Mouse (Mus musculus): ENCODE results near the gene Ephb2. TPM values are rescaled to one million over a fixed set of nuclear protein-coding genes. Genes with fewer than 3 reads are reported as not detected.
A peak's percentile ranks its signal among the peaks of the same experiment; 100 is the strongest.

The Ephb2 gene
- polyA plus RNA-seq, 1 experiment from 2014 or later = 33.7 TPM

GRCm38 (mm10) chr4:136667757-136668156, 168.0 kb downstream of the Ephb2 start:
- no peak overlapping the region for H3K27ac ChIP-seq (ENCODE audit: low read depth, low read length)
- H3K36me3 ChIP-seq (ENCODE audit: control insufficient read depth, insufficient read depth, low read length) = peaks cover 36% of the 10 kb centered on the region
- no peak overlapping the region for H3K4me3 ChIP-seq (ENCODE audit: low read depth, low read length)
- ATAC-seq (ENCODE audit: low FRiP score) (no peak), DNase-seq (ENCODE audit: low spot score, missing footprints) (no peak)
- H3K9ac ChIP-seq (ENCODE audit: low read length) = no peak overlapping the region
- WGBS = 77% methylated on average over 10 of the region's 10 CpGs
- no peaks in the 10 kb centered on the region for H3K4me1 ChIP-seq (ENCODE audit: control insufficient read depth, insufficient read depth, low read length)
- no peaks in the 10 kb centered on the region for H3K27me3 ChIP-seq (ENCODE audit: control insufficient read depth, insufficient read depth, low read length)
- H3K9me3 ChIP-seq (ENCODE audit: control insufficient read depth, low read length) = peaks cover 3% of the 10 kb centered on the region; the same call in 1 of the 2 replicates
- no peak overlapping the region for H3K4me2 ChIP-seq

DNA sequence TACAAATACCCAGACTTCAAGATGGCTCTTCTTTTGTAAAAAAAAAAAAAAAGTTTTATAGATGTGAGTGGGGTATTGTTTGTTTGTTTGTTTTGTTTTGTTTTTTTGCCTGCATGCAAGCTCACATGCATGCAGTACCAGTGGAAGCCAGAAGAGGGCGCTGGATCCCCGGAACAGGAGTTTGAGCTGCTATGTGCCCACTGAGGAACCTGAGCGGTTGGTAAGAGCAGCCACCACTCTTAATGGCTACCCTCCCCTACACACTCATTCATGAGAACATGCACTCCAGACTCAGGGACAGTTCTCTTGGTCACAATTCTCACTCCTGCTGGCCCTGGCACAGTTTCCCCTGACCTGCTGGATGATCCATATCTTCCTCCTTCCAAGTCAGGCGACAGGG, 169.8 kb downstream of the Ephb2 start:
- H3K9ac ChIP-seq (ENCODE audit: low read length) = no peak overlapping the region
- H3K27ac ChIP-seq (ENCODE audit: low read depth, low read length) = no peak overlapping the region
- H3K4me1 ChIP-seq (ENCODE audit: control insufficient read depth, insufficient read depth, low read length) = no peaks in the 10 kb centered on the region
- DNase-seq (ENCODE audit: low spot score, missing footprints) (no peak), ATAC-seq (ENCODE audit: low FRiP score) (no peak)
- H3K4me3 ChIP-seq (ENCODE audit: low read depth, low read length) = no peak overlapping the region
- H3K27me3 ChIP-seq (ENCODE audit: control insufficient read depth, insufficient read depth, low read length) = no peaks in the 10 kb centered on the region
- H3K4me2 ChIP-seq = no peak overlapping the region
- H3K36me3 ChIP-seq (ENCODE audit: control insufficient read depth, insufficient read depth, low read length) = peaks cover 31% of the 10 kb centered on the region
- H3K9me3 ChIP-seq (ENCODE audit: control insufficient read depth, low read length) = peaks cover 3% of the 10 kb centered on the region; the same call in 1 of the 2 replicates
- 75% methylated on average over 4 of the region's 4 CpGs for WGBS

DNA sequence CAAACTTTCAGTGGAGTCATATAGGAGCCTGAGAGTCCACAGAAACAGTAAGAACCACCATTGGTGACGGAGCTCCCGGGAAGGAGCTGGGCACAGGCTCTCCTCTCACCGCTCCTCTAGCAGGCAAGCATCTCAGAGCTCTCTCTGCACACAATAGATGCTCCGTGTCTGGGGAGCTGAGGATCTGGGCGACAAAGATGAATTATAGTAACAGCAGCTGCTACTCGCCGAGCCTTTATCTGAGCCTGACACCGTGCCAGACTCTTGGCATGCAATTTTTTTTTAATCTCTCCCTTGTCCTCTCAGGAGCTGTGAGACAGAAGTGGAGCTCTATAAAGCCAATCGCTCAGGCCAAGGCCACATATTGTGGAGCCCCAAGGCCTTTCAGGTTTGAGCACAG, 170.7 kb downstream of the Ephb2 start:
- Histone ChIP-seq H3K27ac (ENCODE audit: low read depth, low read length) (no peak overlapping the region), H3K9me3 (ENCODE audit: control insufficient read depth, low read length) (peaks cover 3% of the 10 kb centered on the region; the same call in 1 of the 2 replicates), H3K36me3 (ENCODE audit: control insufficient read depth, insufficient read depth, low read length) (peaks cover 35% of the 10 kb centered on the region), H3K4me1 (ENCODE audit: control insufficient read depth, insufficient read depth, low read length) (no peaks in the 10 kb centered on the region), H3K27me3 (ENCODE audit: control insufficient read depth, insufficient read depth, low read length) (no peaks in the 10 kb centered on the region), H3K4me2 (no peak overlapping the region), H3K4me3 (ENCODE audit: low read depth, low read length) (no peak overlapping the region), H3K9ac (ENCODE audit: low read length) (no peak overlapping the region)
- ATAC-seq (ENCODE audit: low FRiP score) (no peak), DNase-seq (ENCODE audit: low spot score, missing footprints) (no peak)
- WGBS = 96% methylated on average over 9 of the region's 9 CpGs

GRCm38 (mm10) chr4:136657914-136658313, 177.9 kb downstream of the Ephb2 start:
- Histone ChIP-seq H3K27me3 (ENCODE audit: control insufficient read depth, insufficient read depth, low read length) (no peaks in the 10 kb centered on the region), H3K36me3 (ENCODE audit: control insufficient read depth, insufficient read depth, low read length) (peaks cover 51% of the 10 kb centered on the region), H3K4me1 (ENCODE audit: control insufficient read depth, insufficient read depth, low read length) (peaks cover 2% of the 10 kb centered on the region), H3K9ac (ENCODE audit: low read length) (no peak overlapping the region), H3K4me3 (ENCODE audit: low read depth, low read length) (no peak overlapping the region), H3K4me2 (no peak overlapping the region), H3K27ac (ENCODE audit: low read depth, low read length) (no peak overlapping the region), H3K9me3 (ENCODE audit: control insufficient read depth, low read length) (no peaks in the 10 kb centered on the region)
- ATAC-seq (ENCODE audit: low FRiP score) (no peak), DNase-seq (ENCODE audit: low spot score, missing footprints) (no peak)
- 87% methylated on average over 3 of the region's 3 CpGs for WGBS

DNA sequence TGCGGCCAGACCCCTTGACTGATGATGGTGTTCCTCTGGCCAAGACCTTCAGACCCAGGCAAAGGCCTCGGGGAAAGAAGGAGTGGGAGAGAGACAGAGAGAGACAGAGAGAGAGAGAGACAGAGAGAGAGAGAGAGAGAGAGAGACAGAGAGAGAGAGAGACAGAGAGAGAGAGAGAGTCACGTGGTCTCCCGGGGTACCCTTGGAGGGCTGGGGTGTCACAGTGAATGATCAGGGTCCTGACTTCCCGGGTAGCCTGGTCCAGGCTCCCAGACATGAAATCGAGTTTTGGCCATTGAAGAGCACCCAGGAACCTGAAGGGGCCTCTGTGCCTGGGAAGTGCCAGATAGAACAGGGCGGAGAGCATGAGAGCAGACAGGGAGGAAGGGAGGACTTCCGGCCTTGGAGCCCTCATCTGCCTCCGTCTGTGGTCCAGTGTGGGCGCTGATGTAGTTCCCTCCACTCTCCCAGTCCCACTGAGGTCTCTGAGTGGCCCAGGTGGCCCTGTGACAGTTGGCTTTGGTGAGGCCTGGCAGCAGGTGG, 182.0 kb downstream of the Ephb2 start:
- ATAC-seq (ENCODE audit: low FRiP score) (no peak), DNase-seq (ENCODE audit: low spot score, missing footprints) (no peak)

DNA sequence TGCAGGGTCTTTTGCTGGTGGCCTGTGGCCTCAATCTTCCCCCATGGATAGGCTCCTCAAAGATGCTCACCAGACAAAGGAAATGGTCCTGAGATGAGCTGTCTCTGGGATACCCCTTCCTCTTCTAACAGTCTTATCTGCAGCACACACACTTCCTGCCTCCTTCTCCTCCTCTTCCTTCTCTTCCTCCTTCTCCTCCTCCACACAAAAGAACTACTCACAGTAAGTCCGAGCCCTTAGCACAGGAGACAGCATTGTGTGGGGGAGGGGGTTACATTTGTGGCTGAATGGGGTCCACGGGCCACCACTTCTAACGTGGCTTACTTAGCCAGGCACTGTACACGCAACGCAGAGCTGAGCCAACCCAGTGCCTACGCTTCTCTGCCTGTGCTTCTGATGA, 182.8 kb downstream of the Ephb2 start:
- Histone ChIP-seq H3K9ac (ENCODE audit: low read length) (no peak overlapping the region), H3K4me2 (no peak overlapping the region), H3K27ac (ENCODE audit: low read depth, low read length) (peak overlapping the region; percentile 41; the same call in 1 of the 2 replicates), H3K4me3 (ENCODE audit: low read depth, low read length) (no peak overlapping the region), H3K36me3 (ENCODE audit: control insufficient read depth, insufficient read depth, low read length) (peaks cover 25% of the 10 kb centered on the region), H3K27me3 (ENCODE audit: control insufficient read depth, insufficient read depth, low read length) (no peaks in the 10 kb centered on the region), H3K4me1 (ENCODE audit: control insufficient read depth, insufficient read depth, low read length) (peaks cover 15% of the 10 kb centered on the region), H3K9me3 (ENCODE audit: control insufficient read depth, low read length) (no peaks in the 10 kb centered on the region)
- no peak for DNase-seq (ENCODE audit: low spot score, missing footprints)
- 81% methylated on average over 6 of the region's 6 CpGs for WGBS
- no peak for ATAC-seq (ENCODE audit: low FRiP score)

More for the DNA sequence above, 182.0 kb downstream of the Ephb2 start:
- H3K27me3 ChIP-seq (ENCODE audit: control insufficient read depth, insufficient read depth, low read length) = no peaks in the 10 kb centered on the region
- H3K9ac ChIP-seq (ENCODE audit: low read length) = no peak overlapping the region
- 91% methylated on average over 10 of the region's 10 CpGs for WGBS
- H3K27ac ChIP-seq (ENCODE audit: low read depth, low read length) = no peak overlapping the region
- no peak overlapping the region for H3K4me2 ChIP-seq
- H3K4me3 ChIP-seq (ENCODE audit: low read depth, low read length) = no peak overlapping the region
- H3K36me3 ChIP-seq (ENCODE audit: control insufficient read depth, insufficient read depth, low read length) = peaks cover 30% of the 10 kb centered on the region
- H3K9me3 ChIP-seq (ENCODE audit: control insufficient read depth, low read length) = no peaks in the 10 kb centered on the region
- H3K4me1 ChIP-seq (ENCODE audit: control insufficient read depth, insufficient read depth, low read length) = peaks cover 15% of the 10 kb centered on the region

- no peak overlapping the region for H3K4me2 ChIP-seq
- H3K9ac ChIP-seq (ENCODE audit: low read length) = no peak overlapping the region
- H3K9me3 ChIP-seq (ENCODE audit: control insufficient read depth, low read length) = no peaks in the 10 kb centered on the region
- no peak overlapping the region for H3K4me3 ChIP-seq (ENCODE audit: low read depth, low read length)
- DNase-seq (ENCODE audit: low spot score, missing footprints) = no peak
- WGBS = 82% methylated on average over 11 of the region's 11 CpGs
- peak overlapping the region; percentile 41; the same call in 1 of the 2 replicates for H3K27ac ChIP-seq (ENCODE audit: low read depth, low read length)
- H3K4me1 ChIP-seq (ENCODE audit: control insufficient read depth, insufficient read depth, low read length) = peaks cover 15% of the 10 kb centered on the region
- peaks cover 22% of the 10 kb centered on the region for H3K36me3 ChIP-seq (ENCODE audit: control insufficient read depth, insufficient read depth, low read length)
- ATAC-seq (ENCODE audit: low FRiP score) = no peak
- no peaks in the 10 kb centered on the region for H3K27me3 ChIP-seq (ENCODE audit: control insufficient read depth, insufficient read depth, low read length)
Measured at GRCm38 (mm10) chr4:136652528-136652910, 183.3 kb downstream of the Ephb2 start.

- H3K4me1 ChIP-seq (ENCODE audit: control insufficient read depth, insufficient read depth, low read length) = peaks cover 15% of the 10 kb centered on the region
- no peak overlapping the region for H3K9ac ChIP-seq (ENCODE audit: low read length)
- ATAC-seq (ENCODE audit: low FRiP score) = peak; percentile 28; the same call in 1 of the 2 replicates
- no peak for DNase-seq (ENCODE audit: low spot score, missing footprints)
- no peak overlapping the region for H3K4me3 ChIP-seq (ENCODE audit: low read depth, low read length)
- peaks cover 17% of the 10 kb centered on the region; the same call in 1 of the 2 replicates for H3K36me3 ChIP-seq (ENCODE audit: control insufficient read depth, insufficient read depth, low read length)
- H3K4me2 ChIP-seq = no peak overlapping the region
- no peaks in the 10 kb centered on the region for H3K27me3 ChIP-seq (ENCODE audit: control insufficient read depth, insufficient read depth, low read length)
- 71% methylated on average over 13 of the region's 13 CpGs for WGBS
- no peaks in the 10 kb centered on the region for H3K9me3 ChIP-seq (ENCODE audit: control insufficient read depth, low read length)
- H3K27ac ChIP-seq (ENCODE audit: low read depth, low read length) = peak overlapping the region; percentile 41; the same call in 1 of the 2 replicates
Measured at GRCm38 (mm10) chr4:136651882-136652527, 183.8 kb downstream of the Ephb2 start.

DNA sequence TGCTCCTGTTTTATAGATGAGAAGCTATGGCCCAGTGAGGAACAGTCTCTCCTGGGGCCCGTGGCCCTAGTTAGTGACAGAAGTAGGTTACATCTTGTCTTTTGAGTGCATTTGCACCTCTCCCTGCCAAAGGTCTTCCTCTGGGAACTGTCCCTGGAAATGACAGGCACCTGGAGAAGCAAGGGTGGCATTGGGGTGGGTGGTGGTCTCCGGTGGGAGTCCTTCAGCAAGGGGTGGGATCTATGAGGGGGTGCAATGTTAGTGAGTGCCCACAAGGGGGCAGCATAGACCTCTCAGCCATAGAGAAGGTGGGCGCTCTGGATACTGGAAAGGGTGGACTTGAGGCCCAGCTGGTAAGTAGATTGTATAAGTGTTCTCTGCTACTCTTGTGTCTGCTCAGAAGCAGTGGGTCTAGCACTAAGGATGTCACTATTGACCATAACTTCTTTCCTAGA, 184.4 kb downstream of the Ephb2 start:
- H3K9ac ChIP-seq (ENCODE audit: low read length) = no peak overlapping the region
- H3K27me3 ChIP-seq (ENCODE audit: control insufficient read depth, insufficient read depth, low read length) = no peaks in the 10 kb centered on the region
- peak; percentile 91 for DNase-seq (ENCODE audit: low spot score, missing footprints)
- no peak overlapping the region for H3K4me3 ChIP-seq (ENCODE audit: low read depth, low read length)
- peaks cover 12% of the 10 kb centered on the region; the same call in 1 of the 2 replicates for H3K36me3 ChIP-seq (ENCODE audit: control insufficient read depth, insufficient read depth, low read length)
- H3K27ac ChIP-seq (ENCODE audit: low read depth, low read length) = no peak overlapping the region
- H3K4me2 ChIP-seq = no peak overlapping the region
- peaks cover 15% of the 10 kb centered on the region for H3K4me1 ChIP-seq (ENCODE audit: control insufficient read depth, insufficient read depth, low read length)
- 69% methylated on average over 3 of the region's 3 CpGs for WGBS
- peak; percentile 16 for ATAC-seq (ENCODE audit: low FRiP score)
- H3K9me3 ChIP-seq (ENCODE audit: control insufficient read depth, low read length) = no peaks in the 10 kb centered on the region

All from midbrain, embryonic 11.5 days (tissue).